Mouse (Mus musculus) Muller cell, postnatal 12 days (primary cell): ENCODE measurements around the gene Krt42.
"Not testable (repeated sequence)": the region's sequence is repeated elsewhere in the genome, so short reads cannot be mapped to it uniquely, and the experiment has no call there.

ENCODE experiments used
- DNase-seq: peaks from one replicate; pipeline ENCODE4 v3.0.0-alpha.2; 2015; ENCODE audit errors: inconsistent ontology term

The Krt42 gene

GRCm38 (mm10) chr11:100278759-100279158 lies 9.1 kb upstream of the Krt42 start:
- no peak for DNase-seq

DNA sequence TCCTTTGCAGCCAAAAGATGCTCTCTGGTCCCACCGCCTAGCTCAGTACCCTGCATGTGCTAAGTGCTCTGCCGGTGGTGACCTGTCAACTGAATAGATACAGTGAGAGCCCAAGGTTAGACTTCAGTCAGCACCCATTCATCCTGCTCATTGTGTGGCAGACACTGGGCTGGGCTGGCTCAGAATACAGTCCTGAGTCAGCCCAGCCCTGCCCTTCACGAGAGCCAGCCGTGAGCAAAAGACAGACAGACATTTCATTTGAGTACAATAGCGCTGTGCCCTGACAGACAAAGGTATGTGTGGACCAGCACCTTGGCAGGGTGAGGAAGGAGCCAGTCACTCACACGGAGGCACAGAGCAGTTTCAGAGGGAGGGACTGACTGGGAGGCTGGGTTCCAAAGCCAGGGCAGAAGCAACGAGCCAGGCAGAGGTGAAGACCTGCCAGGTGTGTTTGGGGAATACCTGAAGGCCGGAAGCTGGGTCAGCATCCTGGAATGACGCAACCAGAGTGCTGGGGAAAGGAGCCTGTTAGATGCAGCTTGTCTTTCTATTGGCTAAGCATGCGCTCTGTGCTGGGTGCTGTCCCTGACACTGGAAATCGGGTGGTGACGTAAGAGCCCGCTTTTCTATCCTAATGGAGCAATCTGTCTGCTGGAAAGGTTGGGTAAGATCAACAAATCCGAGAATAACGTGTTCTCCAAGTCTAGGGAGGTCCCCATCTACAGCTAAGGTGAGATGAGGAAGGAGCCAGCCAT lies 8.2 kb upstream of the Krt42 start:
- no peak for DNase-seq

DNA sequence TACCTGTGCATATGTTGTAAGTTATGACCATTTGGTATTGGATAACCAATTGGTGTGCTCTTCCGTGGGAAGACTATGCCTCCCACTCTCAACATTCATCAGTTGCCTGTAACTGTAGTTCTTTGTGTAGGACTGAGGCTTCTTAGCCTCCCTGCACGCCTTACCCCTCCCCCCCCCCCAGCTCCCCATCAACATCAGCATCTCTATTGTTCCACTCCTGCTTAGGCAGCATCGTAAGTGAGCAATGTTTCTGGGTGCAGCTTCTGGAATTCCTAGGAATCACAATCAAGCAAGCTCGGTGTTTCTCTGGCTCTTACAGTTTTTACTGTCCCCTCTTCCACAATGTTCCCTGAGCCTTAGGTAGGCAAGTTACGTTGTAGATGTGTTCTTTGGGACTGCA lies 5.8 kb upstream of the Krt42 start:
- no peak for DNase-seq

- DNase-seq: no peak
Observed at GRCm38 (mm10) chr11:100274719-100275118, 5.0 kb upstream of the Krt42 start.

DNA sequence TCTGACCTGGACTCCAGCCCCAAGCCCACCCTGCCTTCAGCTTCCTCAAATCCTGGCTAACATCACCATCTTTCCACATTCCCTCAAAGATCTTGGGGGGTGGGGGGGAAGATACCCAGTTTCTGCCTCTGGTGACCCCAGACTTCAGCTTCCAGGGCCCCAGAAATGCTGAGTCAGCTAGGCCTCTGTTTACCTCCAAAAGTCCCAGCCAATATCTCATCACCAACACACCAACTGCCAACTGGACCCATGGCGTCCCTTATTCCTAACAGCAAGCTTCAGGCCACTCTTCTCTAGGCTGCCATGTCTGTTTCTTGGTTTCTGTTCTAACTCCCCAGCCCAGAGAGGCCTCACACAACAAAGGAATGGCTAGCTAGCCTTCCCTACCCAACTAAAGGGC lies 2.2 kb upstream of the Krt42 start:
- DNase-seq: no peak

DNA sequence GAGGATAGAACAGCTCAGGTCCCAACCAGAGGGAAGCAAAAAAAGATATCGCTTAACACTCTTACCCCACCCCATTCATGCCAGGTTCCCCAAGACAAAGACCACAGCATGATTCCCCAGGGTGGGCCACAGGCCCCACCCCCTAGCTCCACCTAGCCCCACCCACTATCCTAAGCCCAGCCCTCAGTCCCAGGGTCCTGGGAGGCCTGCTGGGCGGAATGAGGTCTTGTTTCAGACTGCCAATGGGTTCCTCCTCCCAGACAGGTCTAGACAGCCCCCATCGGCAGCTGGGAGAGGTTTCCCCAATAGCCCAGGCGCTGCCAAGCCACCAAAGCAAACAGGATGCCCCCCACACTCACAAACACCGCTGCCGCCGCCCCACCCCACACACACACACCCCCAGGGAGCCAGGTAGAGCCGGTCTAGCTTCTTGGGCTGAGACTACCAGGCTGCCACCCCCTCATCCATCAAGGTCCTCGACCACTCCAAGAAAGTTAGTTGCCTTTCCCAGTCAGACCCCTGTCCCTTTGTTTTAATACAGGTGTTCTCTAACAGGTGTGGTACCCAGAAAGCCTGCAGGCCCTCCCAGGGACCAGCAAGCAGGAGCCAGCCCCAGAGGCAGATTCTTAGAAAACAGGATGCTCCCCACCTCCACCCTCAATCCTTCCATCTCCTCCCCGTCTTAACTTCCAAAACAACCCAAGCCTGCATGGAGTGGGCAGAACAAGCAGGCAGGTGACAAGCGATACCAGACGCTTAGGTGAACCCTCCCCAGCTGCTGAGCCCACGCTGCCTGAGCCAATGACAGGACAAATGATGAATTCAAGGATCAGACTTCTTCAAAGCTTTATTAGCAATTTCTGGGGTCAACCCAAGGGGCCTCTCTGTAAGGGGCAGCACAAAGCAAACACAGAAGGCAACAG lies 7.4 kb downstream of the Krt42 start:
- no peak for DNase-seq

DNA sequence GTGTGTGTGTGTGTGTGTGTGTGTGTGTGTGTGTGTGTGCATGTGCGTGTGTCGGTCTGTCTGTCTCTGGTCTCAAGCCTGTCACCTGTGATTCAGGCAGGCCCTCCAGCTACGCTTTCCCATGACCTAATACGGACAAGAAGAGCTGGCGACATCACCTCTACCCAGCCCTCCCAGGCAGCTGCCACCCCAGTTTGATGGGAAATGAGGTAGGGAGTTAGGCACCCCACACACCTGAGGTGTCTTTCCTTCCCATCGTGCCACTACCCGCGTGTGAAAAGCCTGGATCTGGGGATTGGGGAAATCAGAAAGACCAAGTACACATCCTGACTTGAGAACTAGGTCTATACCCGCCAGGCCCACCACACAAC lies 8.5 kb downstream of the Krt42 start:
- no peak for DNase-seq

- no peak for DNase-seq
Observed at GRCm38 (mm10) chr11:100260514-100261234, 9.0 kb downstream of the Krt42 start, which contains the start of gene Krt17. TSS of gene Krt17 (minus strand) at chr11:100261029.

- no peak for DNase-seq
Observed at GRCm38 (mm10) chr11:100259079-100259478, 10.6 kb downstream of the Krt42 start.

- no peak for DNase-seq
Observed at GRCm38 (mm10) chr11:100257967-100258366, 11.7 kb downstream of the Krt42 start.

- DNase-seq: no peak
Observed at GRCm38 (mm10) chr11:100255514-100255913, 14.2 kb downstream of the Krt42 start.

GRCm38 (mm10) chr11:100254360-100255090 lies 15.1 kb downstream of the Krt42 start:
- DNase-seq: no peak

- DNase-seq: no peak
Observed at GRCm38 (mm10) chr11:100248852-100249465, 20.7 kb downstream of the Krt42 start, which contains the start of gene Krt16. TSS of gene Krt16 (minus strand) at chr11:100248902.

DNA sequence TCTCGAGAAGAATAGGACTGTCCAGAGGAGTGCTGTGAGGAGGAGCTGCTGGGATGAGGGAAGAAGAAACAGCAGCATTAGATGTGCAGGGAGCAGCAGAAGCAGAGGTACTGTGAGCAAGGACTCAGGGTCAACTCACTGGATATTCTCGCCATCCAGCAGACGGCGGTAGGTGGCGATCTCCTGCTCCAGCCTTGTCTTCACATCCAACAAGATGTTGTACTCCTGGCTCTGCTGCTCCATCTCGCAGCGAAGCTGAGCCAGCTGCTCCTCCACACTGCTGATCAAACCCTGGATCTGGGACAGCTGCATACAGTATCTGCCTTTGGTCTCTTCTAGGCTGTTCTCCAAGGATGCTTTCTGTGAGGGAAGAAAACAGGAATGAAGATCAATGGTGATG lies 23.2 kb downstream of the Krt42 start:
- DNase-seq: not testable (repeated sequence)

DNA sequence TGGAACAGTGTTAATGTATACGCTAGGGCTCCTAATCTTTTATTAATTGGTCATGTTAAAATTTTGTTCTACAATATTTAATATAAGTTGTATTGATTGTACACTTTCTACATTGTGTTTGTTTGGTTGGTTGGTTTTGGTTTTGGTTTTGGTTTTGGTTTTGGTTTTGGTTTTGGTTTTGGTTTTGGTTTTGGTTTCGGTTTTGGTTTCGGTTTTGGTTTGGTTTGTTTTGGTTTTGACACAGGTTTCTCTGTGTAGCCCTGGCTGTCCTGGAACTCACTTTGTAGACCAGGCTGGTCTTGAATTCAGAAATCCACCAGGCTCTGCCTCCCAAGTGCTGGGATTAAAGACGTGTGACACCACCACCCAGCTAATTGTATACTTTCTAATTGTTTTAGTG lies 29.4 kb downstream of the Krt42 start:
- not testable (repeated sequence) for DNase-seq

DNA sequence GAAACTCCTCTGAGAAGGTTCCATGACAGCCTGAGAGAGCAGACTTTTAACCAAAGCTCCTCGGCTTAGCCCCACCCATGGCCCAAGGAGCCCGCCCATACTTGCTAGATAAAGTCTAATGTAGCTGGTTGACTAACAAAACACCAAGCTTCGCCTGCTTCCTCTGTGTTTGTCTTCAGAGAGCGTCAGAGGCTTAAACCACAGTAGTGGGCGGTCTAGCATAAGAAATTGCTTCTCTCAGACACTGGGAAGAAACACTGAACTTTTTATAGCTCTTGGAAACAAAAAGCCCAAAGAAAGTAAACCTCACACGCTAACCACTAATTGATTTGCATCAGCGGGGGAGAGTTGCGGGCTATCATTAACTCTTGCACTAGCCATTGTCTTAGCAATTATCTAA lies 47.9 kb downstream of the Krt42 start:
- peak; percentile 17 for DNase-seq

DNA sequence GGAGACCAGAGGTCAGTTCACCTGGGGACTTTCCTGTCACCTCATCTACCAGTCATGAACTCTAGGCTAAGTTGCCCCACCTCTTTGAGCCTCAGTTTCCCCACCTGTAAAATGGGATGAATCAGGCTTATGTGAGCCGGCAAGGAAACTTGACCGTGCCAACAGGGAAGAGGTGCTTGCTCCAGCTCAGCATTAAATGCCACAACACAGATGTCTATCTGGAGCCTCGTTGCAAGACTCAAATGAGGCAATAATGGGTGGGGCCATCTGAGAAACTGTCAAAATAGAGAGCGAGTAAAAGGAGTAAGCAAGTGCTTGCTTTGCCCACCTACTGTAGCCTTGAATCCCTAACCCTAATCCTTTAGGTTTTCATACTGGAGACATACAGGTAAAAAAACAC lies 50.4 kb downstream of the Krt42 start:
- DNase-seq: no peak
